Mouse (Mus musculus): ENCODE data around the gene Coro1c.

Gene Coro1c

GRCm38 (mm10) chr5:113908592-113909441, at the start of gene Coro1c:
Gene Coro1c (minus strand): TSS chr5:113908758.
- peak; percentile 94 to 99 for DNase-seq (ENCODE audit: low spot score in 2 of 2)

GRCm38 (mm10) chr5:113956510-113956909, 48.0 kb upstream of the Coro1c start:
- DNase-seq (ENCODE audit: low spot score in 2 of 2), result peak in 1 of 2 experiments; percentile 78

GRCm38 (mm10) chr5:113955691-113956090, 47.1 kb upstream of the Coro1c start:
- DNase-seq (ENCODE audit: low spot score in 2 of 2), result no peak

DNA sequence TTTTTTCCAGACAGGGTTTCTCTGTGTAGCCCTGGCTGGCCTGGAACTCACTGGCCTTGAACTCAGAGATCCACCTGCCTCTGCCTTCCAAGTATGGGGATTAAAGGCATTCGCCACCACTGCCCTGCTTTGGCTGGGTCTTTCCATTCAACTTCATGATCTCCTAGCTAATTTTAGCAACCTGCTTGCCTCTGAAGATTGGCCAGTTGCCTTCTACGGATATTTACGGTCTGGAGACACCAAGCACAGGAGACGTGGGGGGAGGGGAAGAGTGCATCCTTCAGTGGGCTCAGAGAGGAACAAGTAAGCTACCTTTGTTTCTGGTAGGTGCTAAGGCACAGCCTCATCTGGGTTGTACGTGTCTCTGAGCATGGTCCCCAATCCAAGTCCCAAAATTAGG, 46.7 kb upstream of the Coro1c start:
- DNase-seq (ENCODE audit: low spot score in 2 of 2), result no peak

GRCm38 (mm10) chr5:113954421-113954820, 45.9 kb upstream of the Coro1c start:
- peak; percentile 32 to 88 for DNase-seq (ENCODE audit: low spot score in 2 of 2)

DNA sequence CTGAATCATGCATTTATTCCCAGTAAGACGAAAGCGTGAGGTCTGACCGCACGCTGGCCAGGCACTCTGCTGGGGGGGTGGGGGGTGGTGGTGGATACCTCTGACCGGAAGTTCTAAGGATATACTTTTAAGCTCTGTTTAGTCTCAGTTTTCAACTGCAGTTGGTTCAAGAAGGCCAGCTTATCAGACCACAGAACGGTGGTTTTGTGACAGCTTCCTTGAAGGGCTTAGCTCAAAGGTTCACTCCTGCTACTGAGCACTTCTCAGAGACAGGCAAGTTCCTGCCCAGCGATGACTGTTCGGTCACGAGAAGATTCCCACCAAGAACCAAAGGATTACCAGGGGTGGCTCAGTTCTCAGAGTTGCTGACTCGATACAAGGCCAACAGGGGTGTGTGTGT, 44.0 kb upstream of the Coro1c start:
- DNase-seq (ENCODE audit: low spot score in 2 of 2), result no peak

- no peak for DNase-seq (ENCODE audit: low spot score in 2 of 2)
Observed at GRCm38 (mm10) chr5:113951693-113952071, 43.1 kb upstream of the Coro1c start.

DNA sequence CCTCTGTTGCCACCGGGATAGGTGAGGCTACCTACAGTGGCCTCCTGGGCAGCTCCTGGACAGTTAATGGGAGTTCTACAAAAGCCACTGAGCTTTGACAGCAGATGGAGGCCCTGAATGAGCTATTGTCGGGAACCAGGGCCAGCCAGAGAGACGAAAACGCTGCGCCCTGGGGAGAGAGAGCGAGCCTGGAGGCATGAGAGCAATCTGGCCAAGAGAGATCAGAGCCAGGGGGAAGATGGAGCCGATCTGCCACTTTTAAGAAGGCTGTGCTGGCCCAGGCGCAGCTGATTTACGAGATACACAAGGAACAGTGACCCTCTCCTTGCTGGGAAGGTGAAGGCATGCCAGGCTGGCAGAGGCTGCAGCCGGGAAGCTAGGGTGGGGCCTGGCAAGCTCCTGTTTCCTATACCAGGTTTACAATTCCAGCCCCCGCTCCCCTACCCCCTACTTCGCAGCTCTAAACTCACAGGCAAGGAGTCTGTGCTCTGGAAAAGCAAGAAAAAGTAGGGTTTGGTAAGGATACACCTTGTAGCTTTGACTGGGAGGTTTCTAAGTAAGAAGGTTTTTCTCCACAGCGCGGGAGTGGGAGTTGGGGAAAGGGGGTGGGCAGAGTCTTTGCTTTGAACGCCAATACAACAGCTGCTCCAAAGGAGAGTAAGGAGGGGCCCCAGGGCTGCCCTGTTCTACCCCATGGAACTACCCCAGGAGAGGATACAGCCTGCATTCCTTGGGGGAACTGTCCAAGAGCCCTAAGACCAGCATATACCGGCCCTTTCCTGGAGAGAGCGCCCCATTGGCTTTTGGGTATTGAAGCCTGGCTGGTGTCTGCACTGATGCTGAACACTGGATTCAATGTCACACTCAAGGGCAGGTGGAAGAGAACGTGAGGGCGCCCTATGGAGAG, 42.5 kb upstream of the Coro1c start:
- DNase-seq (ENCODE audit: low spot score in 2 of 2), result no peak

DNA sequence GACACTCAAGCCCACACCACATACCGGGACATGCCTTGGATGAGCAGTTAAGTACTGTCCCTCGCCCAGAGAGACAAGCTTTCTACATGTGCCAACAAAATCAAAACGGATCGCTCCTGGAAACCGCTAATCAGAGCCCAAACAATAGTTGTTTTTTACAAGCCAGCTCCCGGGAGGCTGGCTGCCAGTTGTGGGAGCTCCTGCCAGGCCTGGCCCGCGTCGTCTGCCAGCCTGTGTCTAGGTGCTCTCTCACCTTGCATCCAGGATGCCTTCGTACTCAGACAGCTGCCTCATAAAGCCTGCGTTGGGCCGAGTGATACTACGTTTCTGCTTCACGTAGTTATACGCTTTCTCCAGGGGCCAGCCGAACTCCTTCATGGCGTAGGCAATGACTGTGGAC, 41.6 kb upstream of the Coro1c start:
- no peak for DNase-seq (ENCODE audit: low spot score in 2 of 2)

DNA sequence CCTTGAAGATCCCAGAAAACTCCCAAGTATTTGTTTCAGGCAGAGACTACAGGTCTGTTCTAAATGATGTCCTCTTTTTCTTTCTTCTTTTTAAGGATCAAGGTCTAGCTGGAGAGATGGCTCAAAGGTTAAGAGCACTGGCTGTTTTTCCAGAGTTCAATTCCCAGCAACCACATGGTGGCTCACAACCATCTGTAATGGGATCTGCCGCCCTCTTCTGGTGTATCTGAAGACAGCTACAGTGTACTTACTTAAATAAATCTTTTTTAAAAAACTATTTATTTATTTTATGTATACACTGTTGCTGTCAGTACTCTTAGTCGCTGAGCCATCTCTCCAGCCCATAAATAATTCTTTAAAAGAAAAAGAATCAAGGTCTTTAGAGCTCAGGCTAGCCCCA, 38.7 kb upstream of the Coro1c start:
- no peak for DNase-seq (ENCODE audit: low spot score in 2 of 2)

GRCm38 (mm10) chr5:113945126-113945525, 36.6 kb upstream of the Coro1c start:
- peak in 1 of 2 experiments; percentile 36 for DNase-seq (ENCODE audit: low spot score in 2 of 2)

- DNase-seq (ENCODE audit: low spot score in 2 of 2), result no peak
Observed at GRCm38 (mm10) chr5:113943328-113943727, 34.8 kb upstream of the Coro1c start.

- no peak for DNase-seq (ENCODE audit: low spot score in 2 of 2)
Observed at GRCm38 (mm10) chr5:113942580-113942979, 34.0 kb upstream of the Coro1c start.

DNA sequence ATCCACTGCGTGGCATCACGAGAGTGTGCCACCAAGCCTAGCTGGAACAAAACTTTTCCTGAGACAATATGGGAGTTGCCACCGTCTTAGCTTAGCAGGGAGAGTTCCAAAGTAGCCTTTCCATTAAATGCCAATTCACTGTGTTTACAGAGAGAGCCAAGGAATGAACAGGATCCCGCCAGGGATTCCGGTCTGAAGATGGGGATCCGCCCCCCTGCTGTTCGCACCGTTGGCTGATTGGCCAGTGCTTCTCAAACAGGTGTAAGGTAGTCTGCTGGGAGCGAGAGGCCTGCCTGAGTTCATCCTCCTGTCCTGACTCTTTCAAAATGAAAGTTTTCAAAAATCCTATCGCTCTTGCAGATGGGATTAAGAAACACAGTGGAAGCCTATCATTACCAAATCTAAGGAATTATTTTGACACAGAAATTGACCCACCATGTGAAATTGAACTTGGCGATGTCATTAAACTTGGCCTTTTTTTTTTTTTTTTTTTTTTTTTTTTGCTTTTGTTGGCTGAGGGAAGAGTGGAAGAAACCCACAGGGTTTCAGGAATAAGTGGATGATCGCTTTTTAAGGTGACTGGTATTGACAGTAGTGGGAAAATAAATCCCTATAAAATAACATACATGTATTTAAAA, 30.8 kb upstream of the Coro1c start:
- no peak for DNase-seq (ENCODE audit: low spot score in 2 of 2)

GRCm38 (mm10) chr5:113937650-113938049, 29.1 kb upstream of the Coro1c start:
- no peak for DNase-seq (ENCODE audit: low spot score in 2 of 2)

DNA sequence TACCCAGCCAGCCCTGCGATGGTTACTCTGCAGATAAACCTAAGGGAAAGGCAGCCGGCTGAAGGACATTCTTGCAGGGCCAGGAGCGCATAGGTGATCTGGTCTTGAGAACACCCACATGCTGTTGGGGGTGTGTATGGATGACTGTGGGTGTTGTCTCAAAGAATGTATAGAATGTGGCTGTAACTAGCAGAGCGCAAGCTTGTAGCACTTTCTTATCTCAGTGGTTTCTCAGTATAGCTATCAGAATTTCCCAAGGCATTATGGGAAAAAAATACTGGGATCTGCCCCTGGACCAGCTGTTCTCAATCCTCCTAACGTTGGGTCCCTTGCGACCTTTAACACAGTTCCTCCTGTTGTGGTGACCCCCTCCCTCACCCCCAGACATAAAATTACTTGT, 25.3 kb upstream of the Coro1c start:
- DNase-seq (ENCODE audit: low spot score in 2 of 2), result no peak

- DNase-seq (ENCODE audit: low spot score in 2 of 2), result no peak
Observed at GRCm38 (mm10) chr5:113933480-113933879, 24.9 kb upstream of the Coro1c start.

DNA sequence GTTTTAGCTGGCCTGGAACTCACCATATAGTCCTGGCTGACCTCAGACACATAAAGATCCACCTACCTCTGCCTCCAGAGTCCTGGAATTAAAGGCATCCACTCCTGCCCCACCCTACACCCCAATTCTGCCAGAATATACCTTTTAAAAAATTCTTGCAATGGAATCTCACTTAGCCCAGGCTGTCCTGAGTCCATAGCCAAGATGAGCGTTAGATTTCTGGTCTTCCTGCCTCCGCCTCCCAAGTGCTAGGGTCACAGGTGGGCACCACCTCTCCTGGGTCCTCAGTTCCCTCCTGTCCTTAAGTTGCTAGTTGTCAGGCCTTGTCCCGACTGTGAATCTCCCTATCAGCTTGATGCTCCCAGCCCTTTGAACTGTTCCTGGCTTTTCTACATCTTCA, 23.8 kb upstream of the Coro1c start:
- no peak for DNase-seq (ENCODE audit: low spot score in 2 of 2)

DNA sequence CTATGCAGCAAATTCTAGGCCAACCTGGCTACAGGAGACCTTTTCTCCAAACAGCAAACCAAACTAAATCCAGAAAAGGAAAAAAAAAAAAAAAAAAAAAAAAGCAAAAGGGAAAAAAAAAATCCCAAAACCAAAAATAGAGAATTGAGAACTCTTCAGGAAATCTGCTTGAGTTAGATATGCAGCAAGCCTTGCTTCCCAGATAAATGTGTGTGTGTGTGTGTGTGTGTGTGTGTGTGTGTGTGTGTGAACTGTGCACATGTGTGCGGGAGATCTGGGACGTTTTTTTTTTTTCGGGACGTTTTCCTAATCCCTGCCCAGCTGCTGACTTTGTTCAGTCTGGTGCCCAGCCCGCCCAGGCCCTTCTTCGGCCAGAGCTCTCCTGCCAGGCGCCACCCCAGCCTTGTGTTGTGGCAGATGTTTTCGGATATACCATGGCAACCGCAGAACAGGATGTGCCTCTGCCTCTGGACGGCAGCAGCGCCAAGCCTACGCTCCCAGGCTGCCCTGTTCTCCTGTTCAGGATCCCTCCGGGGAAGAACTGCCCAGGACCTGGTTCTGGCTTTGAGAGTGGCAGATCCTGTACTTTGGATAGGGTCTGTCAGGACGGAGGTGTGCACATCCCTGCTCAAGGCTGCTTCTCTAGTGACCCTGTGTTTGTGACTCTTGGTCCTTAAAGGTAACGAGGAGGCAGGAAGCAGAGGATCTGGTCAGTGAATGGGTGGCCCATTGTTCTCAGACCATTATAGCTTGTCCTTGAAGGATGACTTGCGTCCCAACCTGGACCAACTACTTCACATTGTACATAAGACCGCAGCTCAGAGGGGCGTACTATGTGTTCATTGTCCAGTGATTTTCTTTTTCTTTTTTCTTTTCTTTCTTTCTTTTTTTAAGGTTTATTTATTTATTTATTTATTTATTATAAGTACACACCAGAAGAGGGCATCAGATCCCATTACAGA, 22.4 kb upstream of the Coro1c start:
- no peak for DNase-seq (ENCODE audit: low spot score in 2 of 2)

GRCm38 (mm10) chr5:113929950-113930647, 21.5 kb upstream of the Coro1c start:
- no peak for DNase-seq (ENCODE audit: low spot score in 2 of 2)

Data from left cerebral cortex, adult 9 months (tissue).